Comparison of ENCODE assay signal across 31 mouse cellular contexts in the genomic region with DNA sequence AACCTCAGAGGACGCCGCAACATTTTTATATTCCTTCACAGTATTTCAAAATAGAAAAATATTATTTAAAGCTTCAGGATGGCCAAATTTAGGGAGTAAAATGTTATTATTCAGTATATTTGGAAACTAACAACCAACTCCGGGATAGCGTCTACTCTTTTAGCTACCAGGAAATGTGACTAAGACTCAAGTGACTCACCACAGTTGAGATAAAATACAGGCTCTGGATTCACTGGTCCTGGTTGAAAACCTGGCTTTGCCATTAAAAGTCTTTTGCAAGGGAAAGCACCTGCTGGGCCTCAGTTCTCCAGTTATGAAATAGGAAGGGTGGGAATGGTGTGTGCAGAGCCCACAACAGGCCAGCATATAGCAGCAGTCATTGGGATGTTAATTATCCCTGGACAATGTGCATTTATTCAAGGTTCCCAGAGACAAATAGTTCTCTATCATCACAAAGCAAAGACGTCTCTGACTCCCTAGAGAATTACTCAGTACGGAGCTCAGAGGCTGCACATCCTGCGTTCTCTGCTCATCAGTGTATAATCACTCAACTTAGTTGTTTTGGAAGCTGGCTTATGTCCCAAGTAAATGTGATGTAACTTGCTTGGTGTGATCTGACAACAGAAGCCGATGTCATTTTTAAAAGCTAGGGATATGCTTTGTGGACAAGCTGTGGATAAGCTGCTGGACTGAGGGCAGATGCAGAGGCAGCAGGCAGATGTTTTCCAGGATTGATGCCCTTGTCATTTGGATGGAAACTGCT.
DNase-seq lines count a peak whose midpoint lies in the region; ATAC-seq and TF ChIP-seq lines count a peak whose summit lies in the region.
"Had no signal": no experiment of that assay in that cellular context is flagged by ENCODE, and none has a peak within 500 bp of the region (broad histone marks: within the 10 kb centered on the region; RNA-seq: fewer than 3 reads in every experiment).

No protein-coding gene starts in this region.

- ATAC-seq in frontal cortex, adult (ENCODE audit: low TSS enrichment) = peak; percentile 50; the same call in 1 of the 2 replicates
- peak; percentile 88 for ATAC-seq in lung, embryonic 14.5 days (ENCODE audit: insufficient read depth)
- no peak for ATAC-seq in hindbrain, postnatal 0 days
- ATAC-seq: forebrain, postnatal 0 days; intestine, postnatal 0 days; liver, embryonic 12.5 days; liver, postnatal 0 days had no signal

- no peak overlapping the region for H3K4me2 ChIP-seq in lung, embryonic 14.5 days
- no peak overlapping the region for H3K4me2 ChIP-seq in hindbrain, postnatal 0 days (ENCODE audit: low read depth, low read length)
- H3K4me2 ChIP-seq: forebrain, embryonic 12.5 days; heart, embryonic 15.5 days; hindbrain, embryonic 13.5 days; liver, embryonic 12.5 days; midbrain, embryonic 12.5 days; neural tube, embryonic 12.5 days had no signal

- no peaks in the 10 kb centered on the region for H3K9me3 ChIP-seq in lung, embryonic 14.5 days (ENCODE audit: low read depth, low read length)
- H3K9me3 ChIP-seq in hindbrain, postnatal 0 days (ENCODE audit: low read length) = no peaks in the 10 kb centered on the region
- H3K9me3 ChIP-seq: forebrain, embryonic 12.5 days; G1E; heart, embryonic 15.5 days; hindbrain, embryonic 13.5 days; liver, embryonic 12.5 days; megakaryocyte, embryonic 14.5 days; midbrain, embryonic 12.5 days; neural tube, embryonic 12.5 days had no signal

- TF ChIP-seq CTCF in lung, embryonic 14.5 days (IDR thresholded peaks at IDR 0.05; ENCODE audit: low read depth) = no peak
- TF ChIP-seq CTCF in embryonic fibroblast, embryonic 13.5 days (IDR thresholded peaks at IDR 0.05; ENCODE audit: borderline replicate concordance, insufficient read depth, low read length) = no peak
- TF ChIP-seq CTCF in hindbrain, postnatal 0 days (IDR thresholded peaks at IDR 0.05; ENCODE audit: low read depth) = no peak

- WGBS in lung, embryonic 14.5 days = 57% methylated on average over 8 of the region's 8 CpGs
- WGBS in hindbrain, postnatal 0 days = 70% methylated on average over 8 of the region's 8 CpGs

- H3K36me3 ChIP-seq in lung, embryonic 14.5 days (ENCODE audit: insufficient read depth) = no peaks in the 10 kb centered on the region
- no peaks in the 10 kb centered on the region for H3K36me3 ChIP-seq in hindbrain, postnatal 0 days (ENCODE audit: insufficient read depth, low read length)
- H3K36me3 ChIP-seq: forebrain, embryonic 12.5 days; G1E; heart, embryonic 15.5 days; hindbrain, embryonic 13.5 days; liver, embryonic 12.5 days; midbrain, embryonic 12.5 days; neural tube, embryonic 12.5 days had no signal

- no peak overlapping the region for H3K4me3 ChIP-seq in lung, embryonic 14.5 days (ENCODE audit: low read depth, low read length)
- H3K4me3 ChIP-seq in embryonic fibroblast, embryonic 13.5 days (ENCODE audit: insufficient read depth, low read length) = no peak overlapping the region
- no peak overlapping the region for H3K4me3 ChIP-seq in hindbrain, postnatal 0 days (ENCODE audit: low read length)
- H3K4me3 ChIP-seq: forebrain, embryonic 12.5 days; heart, embryonic 15.5 days; hindbrain, embryonic 13.5 days; liver, embryonic 12.5 days; megakaryocyte, embryonic 14.5 days; midbrain, embryonic 12.5 days; myocyte; neural tube, embryonic 12.5 days had no signal

- no peak for DNase-seq in frontal cortex, postnatal 10 days (ENCODE audit: low spot score in 2 of 2)
- peak; percentile 85 for DNase-seq in lung, embryonic 14.5 days
- no peak for DNase-seq in lung, adult 18-20 months
- peak; percentile 66 for DNase-seq in 416B (ENCODE audit: low read depth)
- no peak for DNase-seq in hindbrain, postnatal 0 days (ENCODE audit: low spot score)
- DNase-seq in kidney, adult 9 months = no peak
- DNase-seq: adrenal gland, postnatal 25 days; cerebellum, adult 18-20 months; cerebellum, postnatal 10 days; forebrain, postnatal 0 days; gastrocnemius, postnatal 14 days; heart, postnatal 4 days; kidney, postnatal 25 days; left cerebral cortex, postnatal 4 days; liver, postnatal 0 days; right cerebral cortex, adult 18-20 months; spleen, adult 18-20 months; thymus, adult 18-20 months; thymus, postnatal 25 days had no signal

- H3K4me1 ChIP-seq in lung, embryonic 14.5 days (ENCODE audit: insufficient read depth) = 0 out of 2 replicates have a peak, but pooled peaks cover 3% of the 10 kb centered on the region
- H3K4me1 ChIP-seq in embryonic fibroblast, embryonic 13.5 days (ENCODE audit: control insufficient read depth, insufficient read depth, low read length) = peaks cover 11% of the 10 kb centered on the region
- H3K4me1 ChIP-seq in hindbrain, postnatal 0 days (ENCODE audit: insufficient read depth, low read length) = no peaks in the 10 kb centered on the region
- H3K4me1 ChIP-seq: forebrain, embryonic 12.5 days; heart, embryonic 15.5 days; liver, embryonic 12.5 days; megakaryocyte, embryonic 14.5 days; midbrain, embryonic 12.5 days; neural tube, embryonic 12.5 days had no signal

- H3K27me3 ChIP-seq in lung, embryonic 14.5 days (ENCODE audit: insufficient read depth, low read length) = no peaks in the 10 kb centered on the region
- no peaks in the 10 kb centered on the region for H3K27me3 ChIP-seq in hindbrain, postnatal 0 days (ENCODE audit: insufficient read depth, low read length)
- H3K27me3 ChIP-seq: forebrain, embryonic 12.5 days; heart, embryonic 15.5 days; hindbrain, embryonic 13.5 days; liver, embryonic 12.5 days; midbrain, embryonic 12.5 days; neural tube, embryonic 12.5 days had no signal

- H3K27ac ChIP-seq in lung, embryonic 14.5 days (ENCODE audit: low read depth) = no peak overlapping the region
- 0 out of 2 replicates have a peak overlapping the region, but pooled peaks have one; percentile 4 for H3K27ac ChIP-seq in embryonic fibroblast, embryonic 13.5 days (ENCODE audit: insufficient read depth, low read length)
- no peak overlapping the region for H3K27ac ChIP-seq in hindbrain, postnatal 0 days
- H3K27ac ChIP-seq: forebrain, embryonic 12.5 days; heart, embryonic 15.5 days; hindbrain, embryonic 13.5 days; liver, embryonic 12.5 days; midbrain, embryonic 12.5 days; neural tube, embryonic 12.5 days had no signal

- TF ChIP-seq POLR2A in embryonic fibroblast, embryonic 13.5 days (IDR thresholded peaks at IDR 0.05; ENCODE audit: low read depth, low read length) = no peak

- no peak overlapping the region for H3K9ac ChIP-seq in lung, embryonic 14.5 days
- H3K9ac ChIP-seq in hindbrain, postnatal 0 days (replicated peaks; ENCODE audit: low read length) = no peak overlapping the region
- H3K9ac ChIP-seq: forebrain, embryonic 12.5 days; forebrain, postnatal 0 days; heart, embryonic 15.5 days; hindbrain, embryonic 13.5 days; liver, embryonic 12.5 days; liver, postnatal 0 days; midbrain, embryonic 12.5 days; neural tube, embryonic 12.5 days had no signal

Comparison
In these comparisons a context has a peak if more than half of its experiments do, and no peak if none do; other contexts are left out.
1. DNase-seq: peak in lung, embryonic 14.5 days (single experiment) and 416B (single experiment); none in frontal cortex, postnatal 10 days (0 of 2), lung, adult 18-20 months (0 of 2), hindbrain, postnatal 0 days (single experiment) and kidney, adult 9 months (single experiment).